Mouse (Mus musculus) midbrain, embryonic 10.5 days (tissue): ENCODE results near the gene Pbx3. TPM values are rescaled to one million over a fixed set of nuclear protein-coding genes. Genes with fewer than 3 reads are reported as not detected.

Experiments
- DNase-seq: peaks from one replicate; pipeline ENCODE4 v3.0.0-alpha.2; 2017; ENCODE audit warnings: low spot score
- H3K27ac ChIP-seq: fragments of 300-500 bp; sonication (generic); replicated peaks from 2 replicates; pipeline ENCODE4 v1.5.1; 2016; ENCODE audit warnings: mild to moderate bottlenecking
- H3K27me3 ChIP-seq: fragments of 300-500 bp; sonication (generic); 2 replicates; pipeline ENCODE4 v1.6.1; 2016; ENCODE audit warnings: low read depth, mild to moderate bottlenecking; ENCODE audit not compliant: poor library complexity, severe bottlenecking
- H3K36me3 ChIP-seq: fragments of 300-500 bp; sonication (generic); 2 replicates; pipeline ENCODE4 v1.6.1; 2016; ENCODE audit warnings: mild to moderate bottlenecking, moderate library complexity
- H3K4me1 ChIP-seq: fragments of 300-500 bp; sonication (generic); 2 replicates; pipeline ENCODE4 v1.6.1; 2016
- H3K4me3 ChIP-seq: fragments of 300-500 bp; sonication (generic); 2 replicates; pipeline ENCODE4 v1.5.1; 2016; ENCODE audit warnings: mild to moderate bottlenecking, moderate library complexity
- H3K9me3 ChIP-seq: fragments of 300-500 bp; sonication (generic); replicated peaks from 2 replicates; pipeline ENCODE4 v1.6.1; 2016; ENCODE audit warnings: mild to moderate bottlenecking
- WGBS: fragments of 180-500 bp; shearing (Covaris S2); methylation state at CpG from one replicate; pipeline ENCODE4 v1.1.7; 2016; 5-methylcytosine and 5-hydroxymethylcytosine counted together
- polyA plus RNA-seq: library from polyadenylated mRNA; unstranded; fragments of >200 nt; fragmentation: Nextera tagmentation; extraction: Ambion mirVana; gene quantifications from 2 replicates; pipeline ENCODE4 v1.2.1, GENCODE M21; 2016

The Pbx3 gene
- polyA plus RNA-seq = 32.3 and 35.9 TPM in 2 replicates

DNA sequence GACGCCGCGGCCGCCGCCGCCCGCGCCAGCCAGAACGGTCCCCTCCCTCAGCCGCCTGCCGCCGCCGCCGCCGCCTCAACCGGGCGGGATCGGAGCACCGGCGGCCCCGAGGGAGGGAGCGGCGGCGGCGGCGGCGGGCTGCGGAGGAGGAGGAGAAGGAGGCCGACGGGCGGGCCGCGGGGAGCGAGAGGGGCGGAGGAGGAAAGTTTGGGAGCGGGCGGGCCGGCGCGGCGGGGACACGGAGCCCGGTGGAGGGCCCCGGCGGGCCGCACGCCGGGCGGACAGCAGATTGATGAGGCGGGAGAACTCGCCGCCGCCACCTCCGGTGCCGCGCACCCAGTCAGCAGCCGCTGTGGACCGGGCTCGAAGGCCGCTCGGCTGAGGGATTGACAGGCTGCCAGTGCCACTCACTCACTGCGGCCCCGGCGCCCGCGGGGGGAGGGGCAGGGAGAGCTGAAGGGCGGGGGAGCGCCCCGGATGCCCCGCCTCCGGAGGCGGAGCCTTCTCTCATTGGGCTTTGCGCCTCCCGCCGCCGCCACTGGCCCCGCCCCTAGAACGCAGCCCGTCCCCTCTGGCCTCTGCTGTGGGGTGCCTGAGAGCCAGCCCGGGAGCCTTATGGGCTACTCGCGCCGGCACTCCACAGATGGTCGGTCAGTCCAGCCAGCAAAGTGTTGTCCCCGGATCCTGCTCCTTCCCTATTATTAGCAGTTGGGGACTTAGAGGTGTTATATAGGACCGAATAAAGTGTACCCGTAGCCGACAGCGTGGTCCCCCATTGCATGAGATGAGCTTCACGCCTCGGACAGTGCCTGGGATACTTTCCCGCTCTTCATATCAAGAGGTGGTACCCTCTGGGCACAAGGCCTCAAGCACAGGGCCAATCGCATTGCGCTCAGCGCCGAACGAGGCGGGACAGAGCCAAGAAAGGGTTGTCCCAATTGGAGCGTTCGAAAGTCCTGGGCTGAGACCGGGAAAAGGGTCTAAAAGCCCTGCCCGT lies at the start of gene Pbx3:
Pbx3 (minus strand) TSS at position 838 of the 997 bp plus-strand sequence.
- Histone ChIP-seq H3K9me3 (no peaks in the 10 kb centered on the region), H3K4me3 (peak within 1 kb of the TSS; percentile 78), H3K4me1 (peaks cover 50% of the 10 kb centered on the region), H3K27ac (peak within 1 kb of the TSS; percentile 99), H3K36me3 (no peaks in the 10 kb centered on the region), H3K27me3 (peaks cover 25% of the 10 kb centered on the region)
- peak; percentile 98 for DNase-seq
- 0% methylated on average over 64 of the region's 102 CpGs for WGBS

DNA sequence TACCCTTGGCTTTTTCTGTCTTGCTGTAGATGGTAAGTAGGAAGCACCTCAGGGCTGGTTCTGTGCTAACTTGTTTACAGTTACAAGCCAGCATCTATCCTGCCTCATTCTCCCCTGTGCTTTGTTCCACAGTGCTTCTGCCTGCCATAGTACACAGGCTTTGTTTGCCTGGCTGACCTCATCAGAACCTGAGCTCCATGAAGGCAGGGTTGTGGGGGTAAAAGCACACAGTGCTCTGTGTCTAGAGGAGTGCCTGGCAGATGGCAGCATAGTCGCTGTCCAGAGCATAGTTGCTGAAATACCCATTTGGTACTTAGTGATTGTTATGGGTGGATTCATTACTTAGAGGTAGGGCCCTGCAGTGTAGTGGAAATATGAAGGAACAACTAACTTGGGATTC lies 47.3 kb upstream of the Pbx3 start:
- WGBS = 75% methylated on average over 1 of the region's 1 CpGs
- H3K27me3 ChIP-seq = no peaks in the 10 kb centered on the region
- no peak for DNase-seq
- no peak overlapping the region for H3K4me3 ChIP-seq
- H3K27ac ChIP-seq = no peak overlapping the region
- no peaks in the 10 kb centered on the region for H3K4me1 ChIP-seq
- no peaks in the 10 kb centered on the region for H3K9me3 ChIP-seq
- H3K36me3 ChIP-seq = peaks cover 17% of the 10 kb centered on the region; the same call in 1 of the 2 replicates

DNA sequence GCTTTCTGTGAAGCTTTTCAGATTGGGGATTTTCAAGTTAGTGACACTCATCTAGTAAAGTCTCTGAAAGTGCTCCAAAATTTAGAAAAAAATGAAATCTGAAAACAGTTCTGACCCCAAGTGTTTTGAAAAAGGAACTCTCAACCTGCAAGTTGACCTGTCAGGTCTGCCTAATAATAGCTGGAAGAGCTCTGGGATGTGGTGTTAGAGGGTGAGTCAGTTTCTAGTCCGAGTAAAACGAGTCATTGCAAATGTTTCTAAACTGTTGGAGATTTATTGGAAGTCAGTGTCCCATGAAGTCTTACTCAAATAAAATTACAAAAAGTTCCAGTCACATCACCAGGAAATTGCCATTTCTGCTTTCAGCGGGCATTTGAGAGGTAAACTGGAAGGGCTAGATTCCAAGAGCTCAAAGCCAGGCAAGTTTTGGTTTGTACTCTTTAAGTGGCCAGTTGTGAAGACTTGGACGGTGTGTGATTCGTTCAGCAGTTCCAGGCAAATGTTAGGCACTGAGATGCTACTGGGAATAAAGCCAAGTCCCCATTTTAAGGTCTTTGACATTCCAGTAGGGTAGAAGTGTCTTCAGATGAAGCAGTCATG lies 36.9 kb upstream of the Pbx3 start:
- DNase-seq = no peak
- no peaks in the 10 kb centered on the region for H3K36me3 ChIP-seq

DNA sequence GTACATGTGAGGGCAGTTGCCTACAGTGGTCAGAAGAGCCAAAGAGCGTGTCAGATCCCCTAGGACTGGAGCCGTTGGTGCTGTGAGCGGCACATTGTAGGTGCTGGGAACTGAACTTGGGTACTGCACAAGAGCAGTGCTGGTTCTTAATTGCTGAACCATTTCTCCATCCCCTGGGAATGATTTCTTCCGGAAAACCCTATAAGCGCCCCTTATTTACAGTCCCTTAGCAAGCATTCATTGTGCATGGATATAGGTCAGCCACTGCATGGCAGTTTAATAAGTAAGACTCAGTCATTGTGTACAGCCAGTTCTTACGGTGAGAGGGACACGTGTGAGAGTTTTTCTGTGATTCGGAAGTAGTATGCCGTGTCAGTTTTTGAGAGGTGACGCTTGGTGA lies 35.4 kb upstream of the Pbx3 start:
- no peaks in the 10 kb centered on the region for H3K36me3 ChIP-seq
- DNase-seq = no peak
- 94% methylated on average over 10 of the region's 10 CpGs for WGBS
- no peak overlapping the region for H3K27ac ChIP-seq
- H3K4me3 ChIP-seq = no peak overlapping the region
- H3K9me3 ChIP-seq = no peaks in the 10 kb centered on the region
- peaks cover 22% of the 10 kb centered on the region for H3K4me1 ChIP-seq
- H3K27me3 ChIP-seq = no peaks in the 10 kb centered on the region

More for the DNA sequence above, 36.9 kb upstream of the Pbx3 start:
- H3K9me3 ChIP-seq = no peaks in the 10 kb centered on the region
- peaks cover 22% of the 10 kb centered on the region for H3K4me1 ChIP-seq
- H3K27ac ChIP-seq = no peak overlapping the region
- H3K27me3 ChIP-seq = no peaks in the 10 kb centered on the region
- 91% methylated on average over 5 of the region's 5 CpGs for WGBS
- H3K4me3 ChIP-seq = no peak overlapping the region

DNA sequence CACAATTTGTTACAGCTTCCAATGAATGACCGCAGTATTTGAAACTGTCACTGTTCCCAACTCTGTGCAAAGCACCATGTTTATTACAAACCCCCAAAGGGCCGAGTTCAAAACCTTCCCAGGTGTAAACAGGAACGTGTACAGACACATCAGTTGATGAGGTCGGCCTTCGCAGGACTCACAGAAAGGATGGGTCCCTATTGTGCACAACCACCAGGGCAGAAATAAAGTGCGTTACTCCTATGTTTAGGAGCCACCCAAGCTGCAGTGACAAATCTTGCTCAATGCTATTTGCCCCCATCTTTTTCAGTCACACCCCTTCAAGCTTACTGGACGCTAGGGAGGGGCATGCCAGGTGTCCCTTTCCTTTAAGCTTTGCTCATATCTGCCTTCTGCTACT lies 34.7 kb upstream of the Pbx3 start:
- Histone ChIP-seq H3K27ac (no peak overlapping the region), H3K36me3 (no peaks in the 10 kb centered on the region), H3K4me3 (peak overlapping the region; percentile 94), H3K27me3 (no peaks in the 10 kb centered on the region), H3K9me3 (no peaks in the 10 kb centered on the region), H3K4me1 (peaks cover 22% of the 10 kb centered on the region)
- WGBS = 47% methylated on average over 7 of the region's 7 CpGs
- DNase-seq = no peak

DNA sequence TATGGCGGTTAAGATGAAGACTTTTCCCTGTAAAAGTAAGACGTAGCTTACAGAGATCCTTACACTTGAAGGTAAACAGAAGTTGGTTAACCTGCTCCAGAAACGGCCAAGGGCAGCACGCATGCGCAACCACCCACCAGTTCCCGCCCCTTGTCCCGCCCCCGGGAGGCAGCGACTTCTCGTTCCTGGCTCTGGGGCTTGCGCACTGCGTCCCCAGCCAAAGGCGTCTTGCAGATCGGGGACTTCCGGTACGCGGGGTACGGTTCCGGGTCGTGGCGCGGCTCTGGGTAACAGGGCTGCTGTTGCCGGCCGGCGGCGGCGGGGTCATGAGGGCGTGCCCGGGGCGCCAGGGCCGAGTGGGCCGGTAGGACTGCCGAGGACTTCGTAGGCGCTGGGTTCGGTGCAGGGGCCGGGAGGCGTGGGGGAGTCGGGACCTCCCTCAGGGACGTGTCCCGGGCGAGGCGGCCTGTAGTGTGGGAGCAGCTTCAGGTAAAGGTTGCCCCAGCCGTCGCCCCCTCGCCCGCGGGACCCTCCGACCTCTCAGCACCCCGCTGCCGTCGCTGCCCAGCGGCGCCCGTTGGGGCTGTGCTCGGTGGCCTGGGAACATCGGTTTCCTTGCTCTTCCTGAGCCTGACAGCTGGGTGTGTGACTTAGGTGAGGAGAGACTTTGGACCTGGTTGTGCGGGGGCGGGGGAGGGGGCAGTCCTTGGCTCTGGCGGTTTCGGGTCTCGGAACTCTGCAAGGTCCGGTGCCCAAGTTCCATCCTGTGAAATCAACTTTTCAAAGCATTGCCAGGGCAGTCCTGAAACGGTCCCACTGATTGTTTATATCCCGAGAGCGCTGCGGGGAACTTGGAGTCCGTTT lies 33.9 kb upstream of the Pbx3 start, which contains the start of gene Mapkap1:
Mapkap1 (plus strand) TSS at position 171 of the 864 bp plus-strand sequence.
- Histone ChIP-seq H3K27me3 (no peaks in the 10 kb centered on the region), H3K36me3 (no peaks in the 10 kb centered on the region), H3K4me1 (peaks cover 22% of the 10 kb centered on the region), H3K9me3 (no peaks in the 10 kb centered on the region), H3K27ac (peak within 1 kb of the TSS; percentile 86), H3K4me3 (peak within 1 kb of the TSS; percentile 94)
- DNase-seq = peak; percentile 98
- under 1% methylated on average over 68 of the region's 68 CpGs for WGBS

DNA sequence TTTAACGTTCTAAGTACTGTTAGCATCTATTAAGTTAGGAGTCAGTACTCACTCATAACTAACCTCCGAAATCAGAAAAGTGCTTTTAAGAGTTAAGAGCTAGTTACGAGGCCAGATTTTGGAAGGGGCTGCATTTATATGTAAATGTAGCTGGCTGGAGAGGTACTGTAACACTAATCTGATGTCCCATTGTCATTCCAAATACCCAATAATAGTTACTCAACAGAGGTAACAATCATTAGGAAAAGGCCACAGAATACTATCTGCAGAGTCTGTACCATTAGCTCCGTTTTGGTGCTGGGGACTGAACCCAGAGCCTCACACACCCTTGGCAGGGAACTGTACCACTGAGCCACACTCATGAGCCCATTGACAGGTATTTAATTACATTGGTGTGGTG lies 26.6 kb upstream of the Pbx3 start:
- Histone ChIP-seq H3K27me3 (no peaks in the 10 kb centered on the region), H3K4me1 (no peaks in the 10 kb centered on the region), H3K27ac (no peak overlapping the region), H3K36me3 (no peaks in the 10 kb centered on the region), H3K4me3 (no peak overlapping the region), H3K9me3 (no peaks in the 10 kb centered on the region)
- 63% methylated on average over 4 of the region's 4 CpGs for WGBS
- DNase-seq = no peak

DNA sequence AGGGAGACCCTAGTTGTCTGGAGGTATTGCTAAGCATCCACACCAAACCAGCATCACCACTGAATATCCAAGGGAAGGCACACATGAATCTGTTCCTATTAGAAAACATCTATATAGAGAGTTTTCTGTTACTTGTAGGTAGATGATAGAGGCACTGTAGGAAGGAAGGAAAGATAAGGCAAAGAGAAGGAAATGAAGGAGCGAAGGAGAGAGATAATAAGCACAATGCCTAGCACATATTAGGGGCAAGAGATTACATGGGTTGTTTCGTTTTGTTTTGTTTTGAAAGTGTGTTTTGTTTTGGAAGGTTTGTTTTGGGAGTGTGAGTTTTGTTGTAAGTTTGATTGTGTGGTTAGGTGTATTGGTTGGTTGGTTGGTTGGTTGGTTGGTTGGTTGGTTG lies 6.0 kb upstream of the Pbx3 start:
- no peak overlapping the region for H3K27ac ChIP-seq
- DNase-seq = no peak
- H3K36me3 ChIP-seq = no peaks in the 10 kb centered on the region
- no peak overlapping the region for H3K4me3 ChIP-seq
- no peaks in the 10 kb centered on the region for H3K9me3 ChIP-seq
- peaks cover under 1% of the 10 kb centered on the region for H3K4me1 ChIP-seq
- 81% methylated on average over 2 of the region's 2 CpGs for WGBS
- peaks cover 18% of the 10 kb centered on the region for H3K27me3 ChIP-seq

DNA sequence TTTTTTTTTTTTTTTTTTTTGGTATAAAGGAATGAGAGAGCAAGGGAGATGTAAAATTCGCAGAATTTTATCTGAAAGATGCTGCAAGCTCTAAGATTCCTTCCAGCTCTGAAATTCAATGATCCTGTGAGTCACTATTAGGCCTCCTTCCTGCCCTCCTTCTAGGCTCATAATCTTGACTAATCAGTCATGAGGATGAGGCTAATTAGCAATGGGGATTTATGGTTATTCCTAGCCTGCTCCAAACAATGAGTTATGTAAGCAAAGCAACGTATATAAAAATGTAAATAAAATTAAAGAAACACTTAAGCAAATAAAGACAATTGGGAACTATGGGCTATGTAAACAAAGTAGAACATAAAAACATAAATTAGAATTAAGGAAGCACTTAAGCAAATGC lies 1.4 kb upstream of the Pbx3 start:
- Histone ChIP-seq H3K27ac (no peak overlapping the region), H3K9me3 (no peaks in the 10 kb centered on the region), H3K4me3 (no peak overlapping the region), H3K27me3 (peaks cover 25% of the 10 kb centered on the region), H3K4me1 (peaks cover 32% of the 10 kb centered on the region), H3K36me3 (no peaks in the 10 kb centered on the region)
- DNase-seq = no peak
- WGBS = 79% methylated on average over 2 of the region's 2 CpGs

DNA sequence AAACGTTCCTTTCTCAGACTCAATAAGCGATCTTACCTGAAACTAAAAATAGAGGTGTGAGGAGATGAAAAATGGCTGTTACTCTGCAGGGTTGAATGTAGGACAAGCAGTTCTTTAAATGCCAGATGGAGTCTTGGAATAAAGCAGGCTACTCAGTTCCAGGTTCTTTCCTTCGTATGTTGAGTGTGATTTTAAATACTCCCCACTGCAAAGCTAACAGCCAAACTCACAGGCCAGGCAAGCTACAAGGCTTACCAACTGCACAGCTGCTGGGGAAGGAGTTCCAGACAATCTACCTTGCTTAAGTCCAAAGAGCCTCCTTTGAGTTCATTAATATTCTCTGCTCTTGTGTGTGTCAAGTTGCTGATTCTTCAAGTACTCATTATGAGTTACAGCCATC lies 944 bp upstream of the Pbx3 start:
- 38% methylated on average over 3 of the region's 3 CpGs for WGBS

DNA sequence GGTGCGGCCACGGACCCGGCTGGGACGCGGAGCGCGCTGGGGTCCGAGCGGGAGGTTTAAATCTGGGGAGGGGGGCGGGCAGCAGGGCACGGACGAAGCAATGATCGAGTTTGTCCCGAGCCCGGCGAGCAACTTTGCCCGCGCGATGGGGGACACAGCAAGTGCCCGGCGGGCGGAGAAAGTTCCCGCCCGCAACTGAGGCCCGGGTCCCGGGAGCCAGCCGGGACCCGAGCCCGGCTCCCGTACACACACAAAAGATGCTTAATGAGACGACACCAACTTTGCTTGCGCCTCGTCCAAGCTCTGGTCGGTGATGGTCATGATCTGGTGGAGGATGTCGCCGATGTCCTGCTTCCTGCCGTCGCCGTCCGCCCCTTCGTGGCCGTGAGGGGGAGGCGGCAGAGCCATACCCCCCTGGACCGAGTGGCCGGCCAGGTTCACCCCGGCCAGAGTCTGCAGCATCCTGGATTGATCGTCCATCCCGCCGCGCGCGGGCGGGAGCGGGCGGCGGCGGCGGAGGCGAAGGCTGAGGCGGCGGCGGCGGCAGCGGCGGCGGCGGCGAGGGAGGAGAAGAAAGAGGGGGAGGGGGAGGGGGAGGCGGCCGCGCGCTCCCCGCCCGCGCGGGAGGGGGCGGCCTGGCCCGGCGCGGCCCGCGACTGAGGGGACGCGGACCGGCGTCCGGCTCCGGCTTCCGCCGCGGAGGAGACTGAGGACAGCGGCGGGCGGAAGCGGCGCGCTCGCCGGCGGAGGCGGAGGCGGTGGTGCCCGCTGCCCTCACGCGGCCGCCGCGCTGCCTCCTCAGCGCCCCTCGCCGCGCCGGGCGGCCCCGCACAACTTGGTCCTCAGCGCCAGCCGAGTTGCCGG lies 1.3 kb downstream of the Pbx3 start:
- Histone ChIP-seq H3K9me3 (no peaks in the 10 kb centered on the region), H3K36me3 (no peaks in the 10 kb centered on the region), H3K4me3 (peak overlapping the region; percentile 78), H3K27ac (peak overlapping the region; percentile 99), H3K4me1 (peaks cover 58% of the 10 kb centered on the region), H3K27me3 (peaks cover 25% of the 10 kb centered on the region)
- DNase-seq = peak; percentile 71
- under 1% methylated on average over 76 of the region's 118 CpGs for WGBS

More for the DNA sequence above, 944 bp upstream of the Pbx3 start:
- peaks cover 37% of the 10 kb centered on the region for H3K4me1 ChIP-seq
- H3K4me3 ChIP-seq = peak overlapping the region; percentile 78; the same call in 1 of the 2 replicates
- no peaks in the 10 kb centered on the region for H3K9me3 ChIP-seq
- no peaks in the 10 kb centered on the region for H3K36me3 ChIP-seq
- peaks cover 25% of the 10 kb centered on the region for H3K27me3 ChIP-seq
- DNase-seq = no peak
- H3K27ac ChIP-seq = peak overlapping the region; percentile 99
